Mouse (Mus musculus): Measurements from ENCODE around the gene Cacng6.

Gene Cacng6

GRCm38 (mm10) chr7:3472774-3473173 is 48.8 kb downstream of the Cacng6 start:
- no peak for DNase-seq

- no peak for DNase-seq
Observed at GRCm38 (mm10) chr7:3474291-3475080, 50.5 kb downstream of the Cacng6 start.

GRCm38 (mm10) chr7:3476728-3477127 is 52.7 kb downstream of the Cacng6 start:
- no peak for DNase-seq

GRCm38 (mm10) chr7:3481948-3482608 is 58.1 kb downstream of the Cacng6 start:
- no peak for DNase-seq
